Mouse (Mus musculus) hindbrain, embryonic 15.5 days (tissue): Measurements from ENCODE around the gene Aox3. TPM values are rescaled to one million over a fixed set of nuclear protein-coding genes. Genes with fewer than 3 reads are reported as not detected.

Experiments used
- ATAC-seq: fragments of 200-750 bp; cut with Nextera tagmentation; 2 replicates; pipeline ENCODE4 v1.8.0; 2017; ENCODE audit warnings: low read depth, moderate number of reproducible peaks, moderate TSS enrichment; ENCODE audit not compliant: low FRiP score
- H3K27ac ChIP-seq: fragments of 300-500 bp; sonication (generic); replicated peaks from 2 replicates; pipeline ENCODE4 v1.5.1; 2015; ENCODE audit warnings: mild to moderate bottlenecking, inconsistent platforms
- H3K27me3 ChIP-seq: fragments of 300-500 bp; sonication (generic); 2 replicates; pipeline ENCODE4 v1.6.1; 2015; ENCODE audit warnings: control low read depth, inconsistent platforms
- H3K36me3 ChIP-seq: fragments of 300-500 bp; sonication (generic); 2 replicates; pipeline ENCODE4 v1.6.1; 2015; ENCODE audit warnings: control low read depth, inconsistent platforms
- H3K4me1 ChIP-seq: fragments of 300-500 bp; sonication (generic); replicated peaks from 2 replicates; pipeline ENCODE4 v1.6.1; 2015; ENCODE audit warnings: control low read depth, inconsistent platforms
- H3K4me2 ChIP-seq: fragments of 300-500 bp; sonication (generic); 2 replicates; pipeline ENCODE4 v1.6.1; 2015; ENCODE audit warnings: moderate library complexity, mild to moderate bottlenecking, inconsistent platforms
- H3K4me3 ChIP-seq: fragments of 300-500 bp; sonication (generic); 2 replicates; pipeline ENCODE4 v1.5.1; 2015; ENCODE audit warnings: mild to moderate bottlenecking, inconsistent platforms
- H3K9ac ChIP-seq: fragments of 300-500 bp; sonication (generic); 2 replicates; pipeline ENCODE4 v1.6.1; 2015; ENCODE audit warnings: inconsistent platforms
- H3K9me3 ChIP-seq: fragments of 300-500 bp; sonication (generic); 2 replicates; pipeline ENCODE4 v1.6.1; 2016; ENCODE audit warnings: control low read depth, inconsistent platforms
- WGBS: fragments of 180-500 bp; shearing (Covaris S2); methylation state at CpG from one replicate; pipeline ENCODE4 v1.1.7; 2015; 5-methylcytosine and 5-hydroxymethylcytosine counted together
- polyA plus RNA-seq: library from polyadenylated mRNA; unstranded; fragments of >200 nt; fragmentation: Nextera tagmentation; extraction: Ambion mirVana; gene quantifications from 2 replicates; pipeline ENCODE4 v1.2.1, GENCODE M21; 2015

Gene Aox3
- polyA plus RNA-seq, 1 experiment from 2014 or later = 0.30 TPM

DNA sequence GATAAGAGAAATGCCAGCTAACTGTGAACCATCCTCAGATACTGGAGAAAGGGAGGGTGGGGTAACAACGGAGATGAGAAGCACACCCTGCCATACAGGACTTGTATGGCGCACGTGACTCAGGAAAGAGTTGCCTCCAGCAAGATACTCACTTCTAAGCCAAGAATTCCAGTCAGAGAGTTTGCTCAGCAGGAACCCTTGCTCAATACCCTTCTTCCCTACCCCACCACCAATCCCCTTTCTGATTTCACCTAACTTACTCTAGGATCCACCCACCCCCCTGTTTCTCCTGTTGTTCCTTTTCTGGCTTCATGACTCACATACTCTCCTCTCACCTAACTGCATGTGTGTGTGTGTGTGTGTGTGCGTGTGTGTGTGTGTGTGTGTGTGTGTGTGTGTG lies 1.6 kb upstream of the Aox3 start:
- Histone ChIP-seq H3K9ac (no peak overlapping the region), H3K36me3 (no peaks in the 10 kb centered on the region), H3K27ac (no peak overlapping the region), H3K4me2 (no peak overlapping the region), H3K4me1 (peaks cover 6% of the 10 kb centered on the region; the same call in 1 of the 2 replicates), H3K4me3 (no peak overlapping the region), H3K9me3 (no peaks in the 10 kb centered on the region), H3K27me3 (no peaks in the 10 kb centered on the region)
- no peak for ATAC-seq
- WGBS = 93% methylated on average over 4 of the region's 4 CpGs

GRCm38 (mm10) chr1:58113441-58113840 lies 511 bp downstream of the Aox3 start:
- Histone ChIP-seq H3K4me1 (peaks cover 6% of the 10 kb centered on the region; the same call in 1 of the 2 replicates), H3K4me2 (no peak overlapping the region), H3K4me3 (no peak overlapping the region), H3K36me3 (no peaks in the 10 kb centered on the region), H3K9me3 (no peaks in the 10 kb centered on the region), H3K27me3 (no peaks in the 10 kb centered on the region), H3K9ac (no peak overlapping the region), H3K27ac (no peak overlapping the region)
- no peak for ATAC-seq

DNA sequence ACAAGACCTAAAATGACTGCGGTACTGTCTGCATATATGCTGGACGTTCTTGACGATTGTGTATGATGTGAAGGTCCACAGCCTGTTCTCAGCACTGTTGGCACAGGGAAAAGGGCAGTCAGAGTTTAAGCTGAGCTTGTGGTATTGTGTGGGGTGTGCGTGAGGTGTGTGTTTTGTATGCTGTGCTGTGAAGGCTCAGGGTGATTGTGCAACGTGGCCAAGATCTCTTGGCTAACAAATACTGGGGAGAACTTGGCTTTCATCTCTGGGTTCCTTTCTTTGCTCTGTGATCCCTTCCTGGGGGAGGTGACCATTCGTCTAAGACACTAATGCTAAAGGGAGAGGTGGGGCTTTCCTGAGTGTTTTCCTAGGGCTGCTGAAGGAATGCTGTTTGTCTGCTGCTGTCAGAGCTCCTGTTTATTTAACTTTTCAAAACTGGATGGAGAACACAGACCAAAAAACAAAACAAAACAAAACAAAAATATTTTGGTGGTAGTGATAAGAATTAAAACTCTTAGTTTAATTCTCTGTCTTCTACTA lies 1.2 kb downstream of the Aox3 start:
- Histone ChIP-seq H3K36me3 (no peaks in the 10 kb centered on the region), H3K4me3 (no peak overlapping the region), H3K27ac (no peak overlapping the region), H3K4me2 (no peak overlapping the region), H3K9ac (no peak overlapping the region), H3K4me1 (peaks cover 6% of the 10 kb centered on the region; the same call in 1 of the 2 replicates), H3K9me3 (no peaks in the 10 kb centered on the region), H3K27me3 (no peaks in the 10 kb centered on the region)
- ATAC-seq = no peak
- WGBS = 70% methylated on average over 6 of the region's 6 CpGs

- Histone ChIP-seq H3K4me3 (no peak overlapping the region), H3K4me2 (no peak overlapping the region), H3K27me3 (no peaks in the 10 kb centered on the region), H3K9me3 (no peaks in the 10 kb centered on the region), H3K9ac (no peak overlapping the region), H3K4me1 (peaks cover 6% of the 10 kb centered on the region; the same call in 1 of the 2 replicates), H3K36me3 (no peaks in the 10 kb centered on the region), H3K27ac (no peak overlapping the region)
- ATAC-seq = no peak
- WGBS = 81% methylated on average over 12 of the region's 12 CpGs
Measured at GRCm38 (mm10) chr1:58114666-58115375, 1.9 kb downstream of the Aox3 start.

DNA sequence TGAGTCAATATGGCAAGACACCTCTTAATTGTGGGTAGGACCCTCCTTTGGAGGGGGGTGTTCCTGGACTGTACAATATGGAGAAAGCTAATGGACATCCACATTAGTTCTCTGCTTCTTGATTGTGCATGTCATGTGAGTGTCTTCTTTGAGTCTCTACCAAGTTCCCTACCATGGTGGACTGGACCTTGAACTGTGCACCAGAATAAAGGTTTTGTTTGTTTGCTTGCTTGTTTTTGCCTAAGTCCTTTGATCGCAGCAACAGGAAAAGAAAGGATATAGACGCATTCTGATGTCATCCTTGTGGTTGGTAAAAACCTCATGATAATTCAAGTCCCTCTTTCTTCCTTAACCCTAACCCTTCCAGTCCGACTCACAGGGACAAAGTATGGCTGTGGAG lies 5.3 kb downstream of the Aox3 start:
- Histone ChIP-seq H3K27ac (no peak overlapping the region), H3K9me3 (no peaks in the 10 kb centered on the region), H3K4me2 (no peak overlapping the region), H3K27me3 (no peaks in the 10 kb centered on the region), H3K4me3 (no peak overlapping the region), H3K9ac (no peak overlapping the region), H3K4me1 (no peaks in the 10 kb centered on the region), H3K36me3 (no peaks in the 10 kb centered on the region)
- no peak for ATAC-seq
- WGBS = 93% methylated on average over 3 of the region's 3 CpGs

- Histone ChIP-seq H3K4me3 (no peak overlapping the region), H3K27me3 (no peaks in the 10 kb centered on the region), H3K9me3 (no peaks in the 10 kb centered on the region), H3K4me1 (no peaks in the 10 kb centered on the region), H3K4me2 (no peak overlapping the region), H3K9ac (no peak overlapping the region), H3K27ac (no peak overlapping the region), H3K36me3 (no peaks in the 10 kb centered on the region)
- no peak for ATAC-seq
- WGBS = 82% methylated on average over 8 of the region's 8 CpGs
Measured at GRCm38 (mm10) chr1:58124901-58125300, 12.0 kb downstream of the Aox3 start.

- Histone ChIP-seq H3K36me3 (no peaks in the 10 kb centered on the region), H3K4me2 (no peak overlapping the region), H3K9me3 (no peaks in the 10 kb centered on the region), H3K4me3 (no peak overlapping the region), H3K27me3 (no peaks in the 10 kb centered on the region), H3K9ac (no peak overlapping the region), H3K27ac (no peak overlapping the region), H3K4me1 (no peaks in the 10 kb centered on the region)
- ATAC-seq = no peak
Measured at GRCm38 (mm10) chr1:58137891-58138290, 25.0 kb downstream of the Aox3 start.

- 94% methylated on average over 9 of the region's 9 CpGs for WGBS
- Histone ChIP-seq H3K27ac (no peak overlapping the region), H3K4me3 (no peak overlapping the region), H3K4me2 (no peak overlapping the region), H3K9me3 (no peaks in the 10 kb centered on the region), H3K36me3 (no peaks in the 10 kb centered on the region), H3K27me3 (no peaks in the 10 kb centered on the region), H3K9ac (no peak overlapping the region), H3K4me1 (no peaks in the 10 kb centered on the region)
- no peak for ATAC-seq
Measured at GRCm38 (mm10) chr1:58138986-58139385, 26.1 kb downstream of the Aox3 start.

- Histone ChIP-seq H3K4me3 (no peak overlapping the region), H3K4me2 (no peak overlapping the region), H3K4me1 (no peaks in the 10 kb centered on the region), H3K9ac (no peak overlapping the region), H3K27ac (no peak overlapping the region), H3K27me3 (no peaks in the 10 kb centered on the region), H3K9me3 (no peaks in the 10 kb centered on the region), H3K36me3 (no peaks in the 10 kb centered on the region)
- WGBS = 87% methylated on average over 5 of the region's 5 CpGs
- no peak for ATAC-seq
Measured at GRCm38 (mm10) chr1:58140607-58141006, 27.7 kb downstream of the Aox3 start.

DNA sequence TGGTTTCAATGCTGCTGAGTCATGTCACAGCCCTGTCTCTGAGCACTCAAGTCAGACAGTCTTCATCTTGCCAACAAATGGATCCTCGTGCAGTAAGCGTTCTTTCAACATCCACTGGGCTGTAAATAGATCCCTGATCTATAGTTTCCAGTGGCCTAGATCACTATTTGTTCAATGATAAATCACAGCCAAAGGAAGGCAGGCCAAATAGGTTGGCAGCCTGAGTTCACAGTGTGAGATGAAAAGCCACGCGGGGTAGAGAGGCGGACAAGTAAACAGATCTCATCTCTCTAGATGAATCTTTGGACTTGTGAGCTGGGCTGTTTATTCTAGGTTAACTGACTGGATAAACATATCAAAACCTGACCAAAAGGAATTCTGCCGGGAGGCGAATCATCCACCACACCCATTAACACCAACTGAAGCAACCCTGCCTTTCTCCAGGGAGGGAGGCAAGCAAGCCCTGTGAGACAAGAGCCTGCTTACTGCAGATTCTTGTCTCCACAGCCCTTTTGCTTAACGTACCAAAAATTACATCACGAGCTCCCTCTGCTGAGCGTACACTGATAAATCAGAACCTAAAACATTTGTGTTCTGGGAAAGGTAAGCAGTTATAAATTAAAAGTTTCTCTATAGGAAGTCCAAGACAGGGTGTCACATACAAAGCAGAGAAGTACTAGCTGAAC lies 31.6 kb downstream of the Aox3 start:
- no peak overlapping the region for H3K27ac ChIP-seq
- no peaks in the 10 kb centered on the region for H3K27me3 ChIP-seq
- H3K9ac ChIP-seq = no peak overlapping the region
- no peak overlapping the region for H3K4me3 ChIP-seq
- H3K36me3 ChIP-seq = no peaks in the 10 kb centered on the region
- no peaks in the 10 kb centered on the region for H3K9me3 ChIP-seq
- no peak overlapping the region for H3K4me2 ChIP-seq
- no peaks in the 10 kb centered on the region for H3K4me1 ChIP-seq
- peak; percentile 45; the same call in 1 of the 2 replicates for ATAC-seq
- 77% methylated on average over 10 of the region's 10 CpGs for WGBS

- 88% methylated on average over 10 of the region's 10 CpGs for WGBS
- no peak for ATAC-seq
Measured at GRCm38 (mm10) chr1:58146026-58146425, 33.1 kb downstream of the Aox3 start.

GRCm38 (mm10) chr1:58147776-58148175 lies 34.8 kb downstream of the Aox3 start:
- no peak for ATAC-seq
- Histone ChIP-seq H3K27ac (no peak overlapping the region), H3K9me3 (no peaks in the 10 kb centered on the region), H3K9ac (no peak overlapping the region), H3K4me2 (no peak overlapping the region), H3K36me3 (no peaks in the 10 kb centered on the region), H3K4me3 (no peak overlapping the region), H3K27me3 (no peaks in the 10 kb centered on the region), H3K4me1 (no peaks in the 10 kb centered on the region)
- WGBS = 80% methylated on average over 6 of the region's 6 CpGs

More at GRCm38 (mm10) chr1:58146026-58146425, 33.1 kb downstream of the Aox3 start:
- Histone ChIP-seq H3K4me3 (no peak overlapping the region), H3K27ac (no peak overlapping the region), H3K36me3 (no peaks in the 10 kb centered on the region), H3K27me3 (no peaks in the 10 kb centered on the region), H3K4me2 (no peak overlapping the region), H3K9ac (no peak overlapping the region), H3K9me3 (no peaks in the 10 kb centered on the region), H3K4me1 (no peaks in the 10 kb centered on the region)
